Mouse (Mus musculus): Measurements from ENCODE around the gene Map7.

Map7 gene

DNA sequence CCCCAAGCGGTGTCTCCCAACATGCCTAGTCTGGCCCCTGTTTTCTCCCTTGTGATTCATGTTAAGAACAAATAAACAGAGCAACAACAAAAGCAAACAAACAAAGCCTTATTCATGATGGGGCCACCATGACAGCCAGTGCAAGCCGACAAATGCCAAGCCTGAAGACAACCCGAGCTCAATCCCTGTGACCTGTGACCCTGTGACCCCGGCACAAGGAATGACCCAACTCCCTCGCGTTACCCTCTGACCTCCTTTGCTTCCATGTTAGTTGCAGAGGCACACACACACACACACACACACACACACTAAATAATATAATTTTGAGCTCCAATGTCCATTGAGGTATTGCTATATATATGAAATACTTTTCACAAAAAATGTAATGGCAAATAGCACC lies 139.1 kb downstream of the Map7 start:
- DNase-seq (ENCODE audit: low spot score), result no peak

DNA sequence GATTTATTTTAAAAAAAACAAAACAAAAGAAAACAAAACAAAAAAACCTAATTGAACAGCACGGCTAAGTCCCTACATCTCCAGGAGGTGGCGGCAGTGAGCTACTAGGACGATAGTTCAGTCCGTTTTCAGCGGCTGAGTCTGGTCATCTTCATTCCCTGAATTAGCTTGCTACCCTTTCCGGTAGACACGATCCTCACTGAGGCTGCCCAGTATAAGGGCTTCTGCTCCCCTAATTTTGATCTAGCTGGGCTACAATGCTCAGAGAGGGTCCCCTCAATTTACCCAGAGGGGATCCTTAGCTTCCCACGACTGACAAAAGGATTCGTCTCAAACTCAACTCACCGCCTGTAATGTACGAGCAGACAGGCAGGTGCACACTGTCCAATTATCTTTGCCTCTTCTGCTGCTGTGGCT lies 142.2 kb downstream of the Map7 start:
- DNase-seq (ENCODE audit: low spot score), result peak; percentile 60

DNA sequence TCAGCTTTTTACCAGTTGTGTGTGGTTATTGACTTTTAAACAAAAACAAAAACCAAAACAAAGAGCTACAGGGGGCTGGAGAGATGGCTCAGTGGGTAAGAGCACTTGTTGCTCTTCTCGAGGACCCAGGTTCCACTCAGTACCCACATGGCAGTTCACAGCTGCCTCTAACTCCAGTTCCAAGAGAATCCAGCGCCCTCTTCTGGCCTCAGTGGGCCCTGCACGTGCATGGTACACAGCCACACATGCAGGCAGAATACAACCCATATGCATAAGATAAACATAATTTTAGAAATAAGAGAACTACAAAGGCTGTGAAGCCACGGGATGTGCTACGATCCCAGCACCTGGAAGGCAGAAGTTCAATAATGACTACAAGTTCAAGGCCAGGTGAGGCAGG lies 147.7 kb downstream of the Map7 start:
- DNase-seq (ENCODE audit: low spot score), result peak; percentile 20

DNA sequence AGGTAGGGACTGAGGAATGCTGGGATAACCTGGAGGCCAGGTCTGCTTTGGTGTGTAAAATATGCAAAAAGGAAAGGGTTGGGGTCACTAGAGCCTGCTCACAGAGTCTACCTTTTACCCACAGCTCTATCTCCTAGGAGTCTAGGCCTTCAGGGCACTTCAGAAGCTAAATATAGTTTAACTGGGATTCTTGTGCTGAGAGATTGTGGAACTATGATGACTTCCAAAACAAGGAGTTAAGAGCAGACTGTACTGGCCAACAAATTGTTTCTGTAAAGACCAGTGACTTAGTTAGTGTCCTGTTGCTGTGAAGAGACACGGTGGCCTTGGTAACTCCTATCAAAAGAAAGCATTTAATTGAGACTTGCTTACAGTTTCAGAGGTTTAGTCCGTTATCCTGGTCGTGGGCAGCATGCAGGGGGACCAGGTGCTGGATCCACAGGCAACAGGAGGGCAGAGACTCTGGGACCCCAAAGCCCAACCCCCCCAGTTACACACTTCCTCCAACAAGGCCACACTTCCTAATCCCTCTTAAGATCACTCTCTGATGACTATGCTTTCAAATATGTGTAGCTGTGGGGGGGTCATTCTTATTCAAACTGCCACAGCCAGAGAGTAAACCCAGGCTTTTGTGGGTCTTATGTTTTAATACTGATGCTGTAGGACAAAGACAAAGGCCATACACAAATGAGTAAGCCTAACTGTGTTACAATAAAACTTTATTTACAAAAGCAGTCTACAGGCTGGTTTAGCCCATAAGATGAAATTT lies 150.1 kb downstream of the Map7 start:
- no peak for DNase-seq (ENCODE audit: low spot score)

DNA sequence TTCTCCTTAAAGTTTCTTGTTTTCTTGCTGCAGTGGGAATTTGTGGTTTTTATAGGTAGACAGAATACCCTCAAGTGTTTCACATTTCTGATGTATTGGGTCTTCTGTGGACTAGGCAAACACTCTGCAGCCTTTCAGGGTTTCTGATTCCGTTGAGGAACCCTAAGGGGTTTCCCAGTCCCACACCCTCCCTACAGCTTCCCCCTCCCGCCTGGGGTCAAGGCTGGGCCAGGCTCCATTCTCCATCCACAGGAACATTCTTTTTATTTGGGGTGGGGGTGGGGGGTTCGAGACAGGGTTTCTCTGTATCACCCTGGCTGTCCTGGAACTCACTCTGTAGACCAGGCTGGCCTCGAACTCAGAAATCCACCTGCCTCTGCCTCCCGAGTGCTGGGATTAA lies 150.8 kb downstream of the Map7 start:
- no peak for DNase-seq (ENCODE audit: low spot score)

DNA sequence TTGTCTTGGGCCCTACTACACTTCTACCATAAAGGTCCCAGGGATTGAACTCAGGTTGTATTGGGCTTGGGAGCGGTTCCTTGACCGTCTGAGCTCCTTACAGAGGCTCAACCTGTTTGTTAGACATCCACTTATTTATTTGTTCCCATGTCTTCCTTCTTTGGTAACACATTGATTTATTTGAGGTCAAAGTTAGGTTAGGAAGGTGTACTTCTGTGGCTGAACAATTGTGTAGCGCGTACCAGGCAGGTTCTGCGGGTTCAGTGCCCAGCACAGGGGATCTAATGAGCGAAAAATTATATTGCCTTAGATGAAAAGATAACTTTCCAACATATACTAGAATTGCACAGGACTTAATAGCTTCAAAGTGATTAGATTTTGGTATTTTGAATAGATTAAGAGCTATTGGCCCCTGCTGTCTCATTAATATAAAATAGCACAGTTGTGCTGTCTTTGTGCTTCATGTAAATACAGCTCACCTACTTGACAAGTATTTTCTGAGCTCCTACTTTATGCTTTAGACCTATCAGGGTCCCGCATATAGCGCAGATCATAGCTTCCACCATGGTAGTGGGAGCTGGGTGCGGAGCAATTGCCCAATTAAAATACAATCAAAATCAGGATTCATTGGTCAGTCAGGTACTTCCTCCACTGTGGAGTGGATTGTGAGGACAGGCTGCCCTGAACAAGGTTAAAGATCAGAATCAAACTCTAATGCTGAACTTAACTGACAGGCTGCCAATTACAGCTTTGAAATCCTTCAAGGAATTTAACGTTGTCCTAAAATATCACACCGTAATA lies 162.9 kb downstream of the Map7 start:
- no peak for DNase-seq (ENCODE audit: low spot score)

DNA sequence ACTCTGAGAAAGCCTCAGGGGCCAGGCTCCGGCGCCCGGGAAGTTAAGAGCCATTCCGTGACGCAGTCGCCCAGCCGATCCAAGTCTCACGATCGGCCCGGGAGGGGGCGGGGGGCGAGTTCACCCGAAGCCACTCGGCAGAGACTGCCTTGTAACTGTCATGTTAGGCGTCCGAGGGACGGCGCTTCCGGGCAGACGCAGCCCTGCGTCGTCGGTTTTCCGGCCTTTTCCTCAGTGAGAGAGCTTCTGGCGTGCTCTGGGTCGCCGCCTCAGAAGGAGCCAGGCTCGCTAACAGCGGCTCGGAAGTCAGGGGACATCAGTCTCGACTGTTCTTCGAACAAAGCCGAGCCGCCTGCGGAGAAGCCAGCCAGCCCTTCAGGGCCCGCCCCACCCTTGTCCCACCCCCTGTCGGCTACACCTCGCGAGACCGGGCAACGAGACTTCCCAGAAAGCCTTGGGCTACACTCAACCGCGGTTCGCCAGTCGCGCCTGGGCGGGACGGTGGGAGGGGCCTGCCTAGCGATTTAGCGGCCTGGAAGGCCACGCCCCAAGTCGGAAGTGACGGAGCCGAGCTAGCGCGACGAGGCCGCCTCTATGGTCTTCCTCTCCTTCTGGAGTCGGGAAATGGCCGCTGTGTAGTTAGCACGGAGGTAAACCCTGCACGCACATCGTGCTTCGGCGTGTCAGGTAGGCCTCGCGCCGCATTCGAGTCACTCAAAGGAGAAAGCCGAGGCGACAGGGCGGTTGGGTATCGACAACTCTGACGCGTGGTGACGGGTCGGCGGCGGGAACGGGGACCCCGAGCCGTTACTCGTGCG lies 163.9 kb downstream of the Map7 start, which contains the start of gene Bclaf1:
Gene Bclaf1, plus strand, starts transcription at position 552 of the 818 bp plus-strand sequence.
- peak; percentile 100 for DNase-seq (ENCODE audit: low spot score)

DNA sequence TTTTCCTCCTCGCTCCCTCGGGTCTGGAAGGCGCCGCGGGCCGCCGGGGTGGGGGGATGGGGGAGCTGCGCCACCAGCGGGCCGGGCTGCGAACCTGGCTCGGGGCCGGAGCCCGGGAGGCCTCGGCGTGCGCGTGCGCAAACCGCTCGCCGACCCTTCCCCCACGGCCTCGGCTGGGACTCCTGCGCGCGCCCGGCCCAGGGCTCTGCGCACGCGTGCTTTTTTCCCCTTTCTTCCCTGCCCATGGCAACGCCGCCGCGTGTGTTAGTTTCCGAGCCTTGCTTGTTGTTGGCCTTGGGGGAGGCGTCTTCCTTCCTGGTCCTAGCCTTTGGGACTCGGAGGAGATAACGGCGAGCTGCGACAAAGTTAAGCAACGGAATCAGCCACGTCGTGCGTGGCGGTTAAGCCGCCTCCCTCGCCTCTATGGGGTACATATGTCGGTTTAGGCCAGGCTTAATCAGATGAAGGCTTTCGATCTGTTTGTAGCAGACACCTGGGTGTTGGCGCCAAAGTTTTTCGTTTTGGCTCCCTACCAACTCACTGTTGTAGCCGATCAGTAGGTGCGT lies 164.5 kb downstream of the Map7 start:
- DNase-seq (ENCODE audit: low spot score), result peak; percentile 91

DNA sequence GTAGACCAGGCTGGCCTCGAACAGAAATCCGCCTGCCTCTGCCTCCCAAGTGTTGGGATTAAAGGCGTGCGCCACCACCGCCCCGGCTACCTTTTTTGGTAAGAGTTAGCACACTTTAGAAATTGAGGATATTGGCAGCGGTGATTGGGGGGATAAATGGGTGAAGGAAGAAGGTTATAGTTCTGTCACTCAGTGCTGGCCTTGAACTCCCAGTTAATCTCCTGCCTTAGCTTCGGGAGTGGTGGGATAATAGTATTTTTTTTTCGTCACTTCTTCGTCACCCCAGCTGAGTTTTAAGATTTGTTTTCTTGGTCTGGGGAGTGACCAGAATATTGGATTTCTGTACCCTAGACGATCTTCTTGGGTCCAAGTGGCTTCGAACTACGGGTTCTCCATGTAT lies 165.2 kb downstream of the Map7 start:
- DNase-seq (ENCODE audit: low spot score), result no peak

DNA sequence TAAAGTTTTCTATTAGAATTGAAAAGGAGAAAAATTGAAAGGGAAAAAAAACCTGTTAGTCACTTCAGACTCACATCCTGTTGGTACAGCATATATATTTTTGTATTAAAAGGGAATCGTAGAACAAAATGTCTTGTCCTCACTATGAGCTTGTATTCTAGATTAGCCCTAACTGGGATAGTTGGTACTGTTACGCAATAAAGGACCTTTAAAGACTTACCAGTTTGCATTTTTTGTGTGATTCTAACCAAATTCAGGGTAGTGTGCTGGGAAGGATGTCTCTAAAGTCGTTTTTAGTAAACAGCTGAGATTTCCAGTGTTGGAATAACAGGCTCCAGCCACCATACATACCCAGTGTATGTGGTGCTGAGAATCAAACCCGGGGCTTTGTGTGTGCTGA lies 165.7 kb downstream of the Map7 start:
- DNase-seq (ENCODE audit: low spot score), result no peak

DNA sequence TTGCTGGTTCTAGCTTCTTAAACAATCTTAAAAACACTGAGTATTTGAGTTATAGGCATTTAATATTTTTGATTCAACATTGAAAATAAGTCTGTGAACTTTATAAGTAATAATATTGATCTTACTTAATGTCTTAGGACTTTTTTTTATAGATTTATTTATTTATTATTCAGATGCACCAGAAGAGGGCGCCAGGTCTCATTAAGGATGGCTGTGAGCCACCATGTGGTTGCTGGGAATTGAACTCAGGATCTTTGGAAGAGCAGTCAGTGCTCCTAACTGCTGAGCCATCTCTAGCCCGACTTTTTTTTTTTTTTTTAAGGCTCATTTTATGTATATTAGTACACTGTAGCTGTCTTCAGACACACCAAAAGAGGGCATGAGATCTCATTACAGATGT lies 166.5 kb downstream of the Map7 start:
- DNase-seq (ENCODE audit: low spot score), result peak; percentile 11

DNA sequence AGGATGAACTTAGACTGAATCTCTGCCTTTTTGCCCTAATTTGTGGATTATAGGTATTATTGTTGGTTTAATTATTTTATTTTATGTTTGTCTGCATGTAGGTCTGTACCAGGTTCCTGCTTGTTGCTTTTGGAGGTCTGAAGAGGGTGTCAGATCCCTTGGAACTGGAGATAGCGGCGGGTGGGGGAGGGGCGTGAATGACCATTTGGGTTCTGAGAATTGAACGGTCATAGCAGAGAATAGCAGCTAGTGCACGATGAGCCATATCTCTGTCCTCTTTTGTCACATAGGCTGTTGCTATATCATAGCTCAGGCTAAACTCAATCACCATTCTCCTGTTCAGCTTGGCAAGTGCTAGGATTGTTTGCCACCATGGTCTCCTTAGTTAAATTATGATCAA lies 169.2 kb downstream of the Map7 start:
- no peak for DNase-seq (ENCODE audit: low spot score)

DNA sequence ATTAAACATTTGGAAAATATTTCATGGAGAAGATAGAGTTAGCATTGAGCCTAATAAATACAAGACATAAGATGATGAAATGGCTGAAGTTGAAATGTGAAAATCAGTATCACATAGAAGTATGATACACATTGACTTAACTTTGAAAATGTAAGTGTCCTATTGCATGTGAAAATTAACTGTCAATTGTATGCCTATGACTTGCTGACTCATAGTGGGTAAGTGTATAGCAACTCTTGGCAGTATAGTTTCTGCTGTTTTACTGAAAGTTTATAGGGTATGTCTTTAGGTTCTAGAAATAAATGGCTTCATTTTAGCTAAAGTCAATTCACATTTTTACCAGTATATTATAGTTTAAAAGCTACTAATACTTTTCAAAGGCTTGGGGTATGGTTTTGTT lies 178.0 kb downstream of the Map7 start:
- DNase-seq (ENCODE audit: low spot score), result no peak
